Mouse (Mus musculus): ENCODE data around the gene Fam167b.

The Fam167b gene

GRCm38 (mm10) chr4:129578466-129578865 lies at the start of gene Fam167b:
Gene Fam167b, minus strand, starts transcription at chr4:129578549.
- DNase-seq, result no peak

DNA sequence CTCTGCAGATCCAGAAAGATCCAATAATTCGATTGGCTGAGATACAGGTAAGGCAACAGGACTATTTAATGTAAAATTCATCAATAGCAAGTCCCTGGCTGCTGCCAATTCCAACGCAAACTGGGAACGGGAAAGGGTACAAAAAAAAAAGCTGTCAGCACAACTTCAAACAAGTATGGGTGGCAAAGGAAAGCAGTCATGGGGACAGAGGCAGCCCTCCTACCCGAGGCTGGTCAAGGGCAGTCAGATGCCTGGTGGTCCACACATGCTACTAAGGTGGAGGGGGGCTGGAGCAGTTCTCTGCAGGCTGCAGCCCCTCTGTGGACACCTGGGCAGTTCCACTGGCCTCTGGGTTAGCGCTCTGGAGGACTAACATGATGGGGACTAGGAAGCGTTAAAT lies 47.7 kb upstream of the Fam167b start:
- DNase-seq, result no peak

DNA sequence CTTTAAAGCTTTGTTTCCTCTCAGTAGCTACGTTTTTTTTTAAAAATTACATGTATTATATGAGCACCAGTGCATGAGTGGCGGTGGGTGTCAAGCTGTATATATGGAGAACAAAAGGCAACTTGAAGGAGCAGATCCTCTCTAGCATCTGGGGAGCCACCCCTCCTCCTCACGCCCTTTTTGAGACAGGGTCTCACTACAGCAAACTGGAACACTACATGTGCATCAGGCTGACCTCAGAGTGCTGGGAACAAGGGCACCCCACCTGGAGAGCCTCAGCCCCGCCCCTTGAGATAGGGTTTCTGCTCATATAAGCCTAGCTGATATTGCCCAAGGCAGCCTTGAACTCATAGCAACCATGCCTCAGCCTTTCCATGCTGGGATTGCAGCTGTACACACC lies 47.1 kb upstream of the Fam167b start:
- DNase-seq, result no peak

DNA sequence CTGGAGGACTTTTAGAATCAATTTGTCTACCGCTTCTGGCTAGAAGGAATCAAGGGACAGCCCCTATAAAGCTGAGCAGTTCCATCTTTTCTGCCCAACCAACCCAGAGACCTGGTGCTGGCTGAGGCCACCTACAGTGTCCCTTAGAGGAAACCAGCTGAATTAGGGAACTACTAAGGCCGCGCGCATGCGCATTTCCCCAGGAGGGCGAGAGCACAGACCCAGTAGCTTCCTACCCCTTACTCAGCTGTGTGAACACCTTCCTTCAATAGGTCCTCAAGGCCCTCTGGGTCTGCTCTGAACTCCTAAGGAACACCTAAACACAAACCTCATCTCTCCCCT lies 46.7 kb upstream of the Fam167b start:
- peak; percentile 59 for DNase-seq

DNA sequence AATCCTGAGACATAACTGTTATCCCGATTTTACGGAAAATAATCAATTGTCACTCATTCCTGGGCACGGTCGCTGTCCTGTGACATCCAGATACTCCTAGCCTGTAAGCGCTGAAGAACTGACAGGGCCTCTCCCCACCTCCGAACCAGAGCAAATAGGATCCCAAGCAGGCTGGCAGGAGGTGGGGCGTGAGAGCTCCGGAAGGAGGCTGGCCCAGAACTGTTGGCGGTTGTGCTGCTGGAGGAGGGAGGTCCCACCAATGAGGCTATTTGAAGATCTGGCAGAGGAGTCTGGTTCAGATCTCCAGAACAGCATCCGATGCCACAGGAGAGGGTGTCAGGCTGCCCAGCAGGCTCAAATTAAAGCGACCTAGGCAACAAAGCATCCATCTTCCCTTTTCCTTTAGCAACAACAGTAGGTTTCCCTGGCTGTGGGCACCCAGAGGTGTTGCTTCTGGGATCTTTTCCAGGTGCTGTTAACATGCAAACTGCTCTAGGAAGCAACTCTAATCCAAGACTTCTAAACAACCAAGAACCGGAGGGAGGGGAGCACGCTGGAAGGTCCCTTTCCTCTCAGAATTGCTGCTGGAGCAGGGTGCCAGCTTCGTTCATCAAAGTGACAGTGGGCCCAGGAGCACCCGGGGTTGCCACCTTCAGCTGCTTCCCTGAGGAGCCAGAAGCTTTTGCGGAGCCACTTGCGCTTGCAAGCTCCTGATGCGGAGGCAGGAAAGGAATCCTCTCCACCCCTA lies 46.1 kb upstream of the Fam167b start:
- DNase-seq, result peak; percentile 74

GRCm38 (mm10) chr4:129623681-129624091 lies 45.3 kb upstream of the Fam167b start, which contains the start of gene Ccdc28b:
Gene Ccdc28b, minus strand, starts transcription at chr4:129623947.
- DNase-seq, result peak; percentile 57

DNA sequence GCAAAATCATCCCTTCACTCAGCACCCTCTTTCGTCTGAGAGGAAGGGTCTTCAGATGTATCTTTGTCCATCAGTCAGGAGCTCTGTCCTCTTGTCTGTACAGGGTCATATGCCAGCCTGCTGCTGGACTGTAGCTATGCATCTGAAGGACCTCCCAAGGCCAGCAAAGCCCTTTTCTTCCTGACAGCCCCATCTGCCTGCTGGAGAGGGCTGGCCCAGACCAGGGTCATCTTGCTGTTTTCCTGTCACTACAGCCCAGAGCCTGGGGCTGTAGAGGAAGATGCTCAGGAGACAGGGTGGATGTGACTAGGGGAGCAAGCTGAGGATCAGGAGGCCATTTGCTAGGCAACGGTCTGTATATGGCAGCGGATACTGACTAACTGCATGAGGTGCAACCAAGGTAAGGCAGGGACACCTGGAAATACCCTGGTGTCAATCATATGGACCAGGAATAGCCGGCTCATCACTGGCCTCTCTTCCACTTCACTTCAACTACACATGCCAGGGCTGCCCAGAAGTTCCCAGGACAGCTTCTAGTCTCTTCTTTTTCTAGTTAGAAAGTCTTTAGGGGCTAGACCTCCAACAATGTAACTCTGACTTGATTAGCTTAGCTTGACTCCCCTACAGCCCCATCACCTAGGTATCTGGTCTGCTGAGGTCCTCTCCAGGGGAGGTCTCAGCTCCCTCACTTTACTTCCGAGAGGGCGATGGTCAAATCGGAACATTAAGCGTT lies 44.6 kb upstream of the Fam167b start:
- DNase-seq, result no peak

DNA sequence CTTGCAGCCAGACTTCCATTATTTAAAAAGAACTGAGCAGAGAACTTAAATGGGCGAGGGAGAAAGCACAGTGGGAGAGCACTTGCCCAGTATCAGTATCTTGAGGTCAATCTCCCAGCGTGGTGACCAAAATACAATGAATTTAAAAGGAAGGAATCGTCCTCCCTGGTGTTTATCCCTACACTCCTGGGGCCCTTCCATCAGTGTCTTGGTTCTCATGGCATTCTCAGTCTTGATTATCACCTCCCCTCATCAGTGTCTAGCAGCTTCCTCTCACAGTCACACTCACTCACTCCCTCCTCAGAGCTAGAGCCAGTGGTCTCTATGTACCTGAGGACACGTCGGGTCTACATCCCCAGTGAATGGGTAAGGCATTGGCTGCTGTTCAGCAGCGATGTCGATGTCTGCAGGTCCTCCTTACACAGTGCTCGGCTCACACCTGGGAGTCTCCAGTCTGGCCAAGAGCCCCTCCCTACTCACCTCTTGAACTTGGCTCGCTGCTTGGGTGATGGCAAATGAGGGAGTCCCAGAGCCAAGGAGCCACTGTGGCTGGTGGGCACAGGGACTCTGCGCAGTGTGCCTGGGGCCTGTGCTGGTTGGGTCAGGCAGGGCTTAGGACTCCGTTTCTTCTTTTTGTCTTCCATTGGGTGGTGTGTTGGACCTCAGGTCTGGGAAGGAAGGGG lies 43.9 kb upstream of the Fam167b start:
- no peak for DNase-seq

DNA sequence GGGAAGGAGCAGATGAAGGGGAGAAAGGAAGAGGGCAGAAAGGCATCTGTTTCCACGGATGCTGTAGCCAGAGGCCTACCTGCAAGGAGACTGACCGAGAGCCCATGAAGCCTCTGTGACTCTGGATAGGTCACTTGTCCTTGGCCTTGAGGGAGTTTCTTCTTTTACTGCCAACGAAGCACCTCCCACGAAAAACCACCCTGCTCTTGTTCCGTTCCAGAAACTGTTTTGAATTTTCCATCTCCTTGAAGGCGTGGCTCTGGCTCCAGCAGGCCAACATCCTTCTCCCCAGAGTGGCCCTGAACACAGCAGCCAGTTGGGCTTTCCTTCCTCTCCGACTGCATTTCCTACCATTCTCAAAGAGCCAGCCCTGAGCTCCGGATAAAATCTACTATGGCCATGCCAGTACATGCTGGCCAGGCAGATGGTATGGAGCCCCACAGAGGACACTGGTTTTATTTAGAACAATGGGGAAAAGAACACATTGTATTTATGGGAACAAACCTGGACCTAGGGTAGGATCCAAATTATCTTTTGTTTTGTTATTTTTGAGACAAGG lies 43.0 kb upstream of the Fam167b start:
- DNase-seq, result no peak

GRCm38 (mm10) chr4:129620419-129621282 lies 42.3 kb upstream of the Fam167b start:
- DNase-seq, result no peak

- peak; percentile 93 for DNase-seq
Measured at GRCm38 (mm10) chr4:129618786-129619691, 40.7 kb upstream of the Fam167b start, which contains the start of gene Iqcc. Gene Iqcc, minus strand, starts transcription at chr4:129619099.

DNA sequence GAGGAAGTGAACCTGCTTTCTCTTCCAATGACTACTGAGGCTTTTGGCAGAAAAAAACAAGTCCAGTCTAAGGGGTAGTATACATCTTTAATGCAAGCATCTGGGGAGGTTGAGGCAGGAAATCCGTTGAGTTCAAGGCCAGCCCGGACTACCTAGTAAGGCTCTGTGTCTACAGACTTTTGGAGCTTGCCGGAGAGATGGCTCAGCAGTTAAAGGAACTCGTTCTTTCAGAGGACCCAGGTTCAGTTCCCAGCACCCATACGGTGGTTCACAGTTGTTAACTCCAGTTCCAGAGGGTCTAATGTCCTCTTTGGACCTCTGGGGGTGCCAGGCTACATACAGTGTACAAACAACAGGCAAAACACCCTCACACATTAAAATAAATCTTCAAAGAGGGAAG lies 39.7 kb upstream of the Fam167b start:
- DNase-seq, result no peak

DNA sequence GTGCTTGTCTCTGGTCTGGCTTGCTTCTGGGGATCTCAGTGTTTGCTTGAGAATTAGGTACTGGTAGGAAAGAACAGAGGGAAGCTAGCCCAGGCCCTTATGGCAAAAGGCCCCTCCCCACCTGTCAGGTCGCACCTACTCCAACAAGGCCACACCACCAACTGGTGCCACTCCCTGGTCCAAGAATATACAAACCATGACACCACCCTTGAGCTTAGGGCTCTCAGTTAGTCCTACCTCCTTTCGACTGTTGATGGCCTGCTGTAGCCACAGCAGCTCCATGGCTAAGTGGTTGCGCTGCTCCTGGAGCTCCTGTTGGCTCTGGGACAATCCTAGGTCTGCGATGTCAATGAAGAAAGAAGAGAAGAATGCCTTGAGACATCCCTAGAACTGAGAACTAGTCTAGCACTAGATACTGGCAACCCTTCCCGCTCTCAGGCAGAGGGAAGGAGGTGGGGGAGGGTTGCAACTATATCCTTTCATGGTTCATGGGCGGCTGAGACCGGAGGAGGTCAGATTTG lies 38.8 kb upstream of the Fam167b start:
- no peak for DNase-seq

DNA sequence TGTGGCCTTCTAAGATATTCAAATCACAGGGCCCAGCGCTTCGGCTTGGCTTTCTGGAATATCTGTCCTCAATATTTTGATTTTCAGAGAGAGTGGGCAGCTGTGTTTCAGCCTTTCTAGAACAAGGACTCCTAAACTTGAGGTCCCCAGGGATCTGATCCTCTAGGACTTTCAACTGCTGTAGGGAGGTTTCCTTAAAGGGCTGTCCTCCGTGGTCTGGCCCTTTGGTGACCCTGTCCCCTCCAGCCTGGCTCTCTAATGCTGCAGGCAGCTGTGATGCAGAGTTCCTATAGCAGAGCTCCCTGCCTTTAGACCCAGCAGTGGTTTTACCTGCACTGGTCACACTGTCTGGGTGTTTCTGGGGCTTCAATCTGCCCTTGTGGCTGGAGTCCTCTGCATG lies 38.3 kb upstream of the Fam167b start:
- DNase-seq, result no peak

- no peak for DNase-seq
Measured at GRCm38 (mm10) chr4:129615801-129616290, 37.5 kb upstream of the Fam167b start.

DNA sequence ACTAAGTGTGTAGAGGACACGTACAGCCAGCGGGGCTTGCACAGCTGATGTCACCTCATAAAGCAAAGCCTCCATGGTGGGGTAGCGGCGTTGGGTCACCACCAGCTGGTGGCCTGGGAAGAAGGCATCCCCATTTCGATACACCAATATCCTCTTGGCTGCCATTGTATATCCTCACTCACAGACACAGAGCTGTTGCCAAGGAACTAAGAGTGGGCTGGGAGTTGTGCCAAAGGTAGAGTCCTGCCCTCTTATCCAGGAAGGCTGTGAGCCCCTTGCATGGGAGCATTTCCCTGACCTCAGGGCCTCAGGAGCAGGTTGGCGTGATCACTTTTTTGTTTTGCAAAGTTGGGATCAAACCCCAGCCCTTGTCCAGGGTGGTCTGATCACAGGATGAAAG lies 35.7 kb upstream of the Fam167b start, which contains the start of gene Dcdc2b:
Gene Dcdc2b, minus strand, starts transcription at position 165 of the 400 bp plus-strand sequence.
- no peak for DNase-seq

- DNase-seq, result no peak
Measured at GRCm38 (mm10) chr4:129610472-129610871, 32.1 kb upstream of the Fam167b start.

DNA sequence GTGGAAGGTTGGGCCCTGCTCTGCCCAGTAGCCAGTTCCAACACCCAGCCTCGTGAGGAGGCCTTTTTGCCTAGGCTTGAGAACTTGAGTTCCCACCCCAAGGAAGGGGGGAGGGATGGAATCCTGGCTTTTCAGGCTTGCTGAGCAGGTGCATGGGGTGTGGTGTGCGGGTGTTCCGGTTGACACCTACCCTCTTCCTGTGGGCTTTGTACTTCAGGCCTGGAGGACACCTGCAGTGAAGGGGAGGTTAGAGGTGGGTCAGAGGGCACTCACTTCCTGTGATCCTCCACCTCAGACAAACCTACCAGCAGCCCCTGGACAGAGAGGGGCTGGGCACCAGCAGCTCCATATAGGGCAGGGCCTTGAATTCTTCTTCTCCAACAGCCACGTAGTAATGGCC lies 31.7 kb upstream of the Fam167b start:
- no peak for DNase-seq

- DNase-seq, result no peak
Measured at GRCm38 (mm10) chr4:129609139-129609631, 30.8 kb upstream of the Fam167b start.

GRCm38 (mm10) chr4:129608426-129609025 lies 30.2 kb upstream of the Fam167b start:
- peak; percentile 79 for DNase-seq
